ENCODE assay signal across 11 mouse cellular contexts in genomic region chr9:34797688-34798339, GRCm38 (mm10).
A peak's percentile ranks its signal among the peaks of the same experiment; 100 is the strongest.
DNase-seq lines count a peak whose midpoint lies in the region; ATAC-seq and TF ChIP-seq lines count a peak whose summit lies in the region.
"Had no signal": no experiment of that assay in that cellular context is flagged by ENCODE, and none has a peak within 500 bp of the region (broad histone marks: within the 10 kb centered on the region; RNA-seq: fewer than 3 reads in every experiment).

No protein-coding gene starts in this region.

- 0 out of 2 replicates have a peak overlapping the region, but pooled peaks have one; percentile 5 for H3K27ac ChIP-seq in layer of hippocampus, adult 2 months
- no peak overlapping the region for H3K27ac ChIP-seq in forebrain, embryonic 11.5 days (ENCODE audit: low read depth, low read length)

- H3K4me2 ChIP-seq in forebrain, embryonic 11.5 days (ENCODE audit: low read depth, low read length, severe bottlenecking) = no peak overlapping the region
- H3K4me2 ChIP-seq: heart, embryonic 12.5 days had no signal

- ATAC-seq in forebrain, embryonic 11.5 days (replicated peaks; ENCODE audit: low FRiP score) = no peak
- ATAC-seq: forebrain, embryonic 14.5 days had no signal

- no peak overlapping the region for H3K4me3 ChIP-seq in layer of hippocampus, adult 2 months
- no peak overlapping the region for H3K4me3 ChIP-seq in forebrain, embryonic 11.5 days (ENCODE audit: low read depth, low read length)
- H3K4me3 ChIP-seq: heart, embryonic 12.5 days had no signal

- no peaks in the 10 kb centered on the region for H3K36me3 ChIP-seq in forebrain, embryonic 11.5 days (ENCODE audit: control insufficient read depth, insufficient read depth, low read length)
- H3K36me3 ChIP-seq: heart, embryonic 12.5 days had no signal

- 65% methylated on average over 6 of the region's 6 CpGs for WGBS in forebrain, embryonic 11.5 days

- peak; percentile 90 for DNase-seq in heart, adult 11 months
- no peak for DNase-seq in heart, postnatal 36 days
- DNase-seq in layer of hippocampus, adult 2 months (ENCODE audit: low spot score in 2 of 2) = no peak
- DNase-seq in layer of hippocampus, adult 9-11 months = no peak
- peak; percentile 55 for DNase-seq in forelimb bud, embryonic 11.5 days (ENCODE audit: low read depth, low spot score)
- no peak for DNase-seq in forebrain, embryonic 11.5 days (ENCODE audit: low spot score)
- no peak for DNase-seq in urinary bladder, adult 2 months (ENCODE audit: low spot score)
- DNase-seq in right cerebral cortex, adult 2 months (ENCODE audit: low spot score in 2 of 2) = no peak
- DNase-seq: lung, adult 18-20 months had no signal

- no peaks in the 10 kb centered on the region for H3K4me1 ChIP-seq in forebrain, embryonic 11.5 days (replicated peaks; ENCODE audit: control insufficient read depth, insufficient read depth, low read length)
- H3K4me1 ChIP-seq: heart, embryonic 12.5 days had no signal

- no peaks in the 10 kb centered on the region for H3K9me3 ChIP-seq in forebrain, embryonic 11.5 days (ENCODE audit: control insufficient read depth, low read length)
- H3K9me3 ChIP-seq: heart, embryonic 12.5 days had no signal

- no peaks in the 10 kb centered on the region for H3K27me3 ChIP-seq in forebrain, embryonic 11.5 days (ENCODE audit: control insufficient read depth, insufficient read depth, low read length)
- H3K27me3 ChIP-seq: heart, embryonic 12.5 days had no signal

- H3K9ac ChIP-seq in forebrain, embryonic 11.5 days (ENCODE audit: low read length) = no peak overlapping the region
- H3K9ac ChIP-seq: heart, embryonic 12.5 days had no signal

- no peak for TF ChIP-seq CTCF in layer of hippocampus, adult 2 months (conservative IDR thresholded peaks at IDR 0.05)

- intact Hi-C loops in heart, postnatal 36 days (cut with DNase I) = no loop called here

Comparison
In these comparisons a context has a peak if more than half of its experiments do, and no peak if none do; other contexts are left out.
1. DNase-seq: peak in heart, adult 11 months (single experiment) and forelimb bud, embryonic 11.5 days (single experiment); none in heart, postnatal 36 days (0 of 2), layer of hippocampus, adult 2 months (0 of 2), layer of hippocampus, adult 9-11 months (single experiment), forebrain, embryonic 11.5 days (single experiment), urinary bladder, adult 2 months (single experiment) and right cerebral cortex, adult 2 months (0 of 2).